Mouse (Mus musculus): Measurements from ENCODE around the gene Tbc1d9b. TPM values are rescaled to one million over a fixed set of nuclear protein-coding genes. Genes with fewer than 3 reads are reported as not detected.
A peak's percentile ranks its signal among the peaks of the same experiment; 100 is the strongest.

Tbc1d9b gene
- total RNA-seq (2012; rRNA removed) = 18.0 and 19.3 TPM in 2 replicates

DNA sequence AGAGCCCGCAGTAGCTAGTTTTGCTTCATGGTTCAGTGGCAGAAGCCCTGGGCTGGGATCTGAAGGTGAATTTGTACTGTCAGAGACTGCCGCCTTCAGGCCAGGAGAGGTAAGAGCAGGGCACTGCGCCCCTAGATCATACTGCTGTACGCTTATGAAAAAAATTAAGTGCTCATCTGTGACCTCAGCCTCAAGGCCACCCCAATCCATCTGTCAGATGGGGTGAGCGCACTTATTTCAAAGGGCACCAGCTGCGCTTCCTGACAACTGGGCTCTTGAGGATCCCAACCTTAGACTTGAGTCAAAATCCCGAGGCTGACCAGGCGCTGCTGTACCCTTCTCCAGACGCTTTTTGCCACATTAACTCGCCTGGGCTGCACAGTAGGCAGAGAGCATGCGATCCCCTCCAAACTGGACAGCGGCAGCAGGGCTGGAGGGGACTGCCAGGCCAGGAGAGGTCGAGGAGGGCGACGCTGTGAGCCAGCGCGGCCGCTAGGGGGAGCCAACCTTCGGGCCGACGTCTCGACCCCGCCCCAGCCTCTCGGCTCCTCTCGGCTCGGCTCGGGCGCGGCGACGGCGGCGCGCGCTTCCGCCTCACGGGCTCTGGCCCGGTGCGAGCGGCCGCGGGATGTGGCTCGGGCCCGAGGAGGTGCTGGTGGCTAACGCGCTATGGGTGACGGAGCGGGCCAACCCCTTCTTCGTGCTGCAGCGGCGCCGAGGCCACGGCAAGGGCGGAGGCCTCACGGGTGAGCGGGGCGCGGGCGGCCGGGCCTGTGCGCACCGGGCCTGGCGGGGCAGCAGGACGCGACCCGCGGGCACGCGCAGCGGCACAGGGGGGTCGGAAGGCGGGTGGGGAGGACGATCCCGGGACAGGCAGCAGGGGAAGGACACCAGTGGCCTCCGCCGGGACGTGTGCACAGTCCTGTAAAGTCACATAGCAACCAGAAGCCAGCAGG lies at the start of gene Tbc1d9b:
Gene Tbc1d9b (plus strand): TSS at position 586 of the 956 bp plus-strand sequence.
- in situ Hi-C loops (cut with MboI; ENCODE audit: low sequenced_read_pairs in 2 of 2, unreplicated experiment in 2 of 2) = loop anchor here in 1 of 2 experiments (5.0 kb wide), 1 partner anchor 144 kb away; no protein-coding TSS in a partner anchor
- peak within 1 kb of the TSS; percentile 90 for H3K9ac ChIP-seq (ENCODE audit: insufficient read depth, low read depth, low read length, poor library complexity, severe bottlenecking)
- H3K27ac ChIP-seq (ENCODE audit: insufficient read depth, low read depth, low read length, poor library complexity, severe bottlenecking) = no peak within 1 kb of the TSS

DNA sequence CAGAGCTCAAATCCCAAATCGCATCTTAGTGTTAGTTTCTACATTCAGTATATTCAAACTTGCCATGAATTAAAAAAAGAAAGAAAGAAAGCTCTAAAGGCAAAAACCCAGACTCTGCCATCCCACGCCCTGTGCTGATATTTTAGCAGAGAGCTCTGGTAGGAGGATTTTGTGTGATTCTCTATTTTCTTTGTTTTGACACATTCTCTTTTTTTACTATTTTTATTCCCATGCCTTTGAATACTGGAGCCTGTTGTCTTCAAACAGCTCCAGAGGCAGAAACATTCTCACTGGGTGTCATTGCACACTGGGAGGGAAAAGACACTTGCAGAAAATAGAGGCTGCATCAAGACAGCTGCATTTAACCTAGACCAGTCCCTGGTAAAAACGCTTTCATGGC lies 45.0 kb upstream of the Tbc1d9b start:
- Histone ChIP-seq H3K36me3 (ENCODE audit: control insufficient read depth, insufficient read depth, low read length, poor library complexity, severe bottlenecking) (0 out of 2 replicates have a peak, but pooled peaks cover 1% of the 10 kb centered on the region), H3K9me3 (ENCODE audit: control insufficient read depth, insufficient read depth, low read depth, low read length) (no peaks in the 10 kb centered on the region)
- TF ChIP-seq CHD2 (IDR thresholded peaks at IDR 0.05; ENCODE audit: low read depth, low read length) (no peak), ZNF384 (IDR thresholded peaks at IDR 0.05; ENCODE audit: low read depth, low read length) (no peak), ZC3H11A (IDR thresholded peaks at IDR 0.05; ENCODE audit: borderline replicate concordance, low read depth, low read length) (no peak), MAFK (IDR thresholded peaks at IDR 0.05; ENCODE audit: insufficient read depth, low read depth, low read length) (no peak), HCFC1 (IDR thresholded peaks at IDR 0.05; ENCODE audit: borderline replicate concordance, insufficient read depth, low read length) (no peak)

More for the DNA sequence above, at the start of gene Tbc1d9b:
- Histone ChIP-seq H3K36me3 (ENCODE audit: control insufficient read depth, insufficient read depth, low read length, poor library complexity, severe bottlenecking) (peaks cover 2% of the 10 kb centered on the region; the same call in 1 of the 2 replicates), H3K4me1 (ENCODE audit: control insufficient read depth in 2 of 2, insufficient read depth in 2 of 2, low read length in 2 of 2, poor library complexity in 1 of 2) (peaks cover 0 to 8% of the 10 kb centered on the region in 2 experiments; a peak in 1 of 4 replicates), H3K9me3 (ENCODE audit: control insufficient read depth, insufficient read depth, low read depth, low read length) (no peaks in the 10 kb centered on the region), H3K4me3 (ENCODE audit: insufficient read depth in 1 of 2, low read depth in 1 of 2, low read length in 2 of 2, poor library complexity in 1 of 2, severe bottlenecking in 1 of 2) (peak within 1 kb of the TSS; percentile 74 to 84)
- TF ChIP-seq HCFC1 (IDR thresholded peaks at IDR 0.05; ENCODE audit: borderline replicate concordance, insufficient read depth, low read length) (no peak), ZC3H11A (IDR thresholded peaks at IDR 0.05; ENCODE audit: borderline replicate concordance, low read depth, low read length) (no peak; the same call in 1 of the 2 replicates), MAFK (IDR thresholded peaks at IDR 0.05; ENCODE audit: insufficient read depth, low read depth, low read length) (no peak), CHD2 (IDR thresholded peaks at IDR 0.05; ENCODE audit: low read depth, low read length) (no peak), ZNF384 (IDR thresholded peaks at IDR 0.05; ENCODE audit: low read depth, low read length) (no peak)
- peak; percentile 66 for DNase-seq (ENCODE audit: low read depth, low spot score)

DNA sequence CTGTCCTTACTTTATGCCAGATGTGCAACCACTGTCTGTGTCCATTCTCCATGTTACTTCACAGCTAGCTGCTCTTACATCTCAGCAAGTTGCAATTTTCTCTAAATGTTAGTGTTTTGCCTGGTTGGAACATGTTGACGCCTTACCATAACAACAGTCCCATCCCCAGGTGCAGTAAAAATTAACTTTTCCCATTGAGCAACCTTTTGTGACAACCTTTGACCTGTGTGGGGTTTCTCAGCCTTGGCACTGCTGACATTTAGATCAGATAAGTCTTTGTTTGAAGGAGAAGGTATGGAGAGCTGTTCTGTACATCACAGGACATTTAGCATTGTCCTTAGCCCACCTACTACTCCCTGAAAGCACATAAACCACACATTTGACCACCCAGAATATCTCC lies 41.4 kb upstream of the Tbc1d9b start:
- TF ChIP-seq ZNF384 (IDR thresholded peaks at IDR 0.05; ENCODE audit: low read depth, low read length) = no peak
- peaks cover 1% of the 10 kb centered on the region; the same call in 1 of the 2 replicates for H3K36me3 ChIP-seq (ENCODE audit: control insufficient read depth, insufficient read depth, low read length, poor library complexity, severe bottlenecking)
- no peak overlapping the region for H3K27ac ChIP-seq (ENCODE audit: insufficient read depth, low read depth, low read length, poor library complexity, severe bottlenecking)

More for the DNA sequence above, 45.0 kb upstream of the Tbc1d9b start:
- Histone ChIP-seq H3K4me3 (ENCODE audit: insufficient read depth in 1 of 2, low read depth in 1 of 2, low read length in 2 of 2, poor library complexity in 1 of 2, severe bottlenecking in 1 of 2) (no peak overlapping the region), H3K4me1 (ENCODE audit: control insufficient read depth in 2 of 2, insufficient read depth in 2 of 2, low read length in 2 of 2, poor library complexity in 1 of 2) (peaks cover 0 to 5% of the 10 kb centered on the region in 2 experiments; a peak in 2 of 4 replicates), H3K27ac (ENCODE audit: insufficient read depth, low read depth, low read length, poor library complexity, severe bottlenecking) (no peak overlapping the region), H3K9ac (ENCODE audit: insufficient read depth, low read depth, low read length, poor library complexity, severe bottlenecking) (no peak overlapping the region)
- in situ Hi-C loops (cut with MboI; ENCODE audit: low sequenced_read_pairs in 2 of 2, unreplicated experiment in 2 of 2) = no loop called here
- no peak for DNase-seq (ENCODE audit: low read depth, low spot score)

DNA sequence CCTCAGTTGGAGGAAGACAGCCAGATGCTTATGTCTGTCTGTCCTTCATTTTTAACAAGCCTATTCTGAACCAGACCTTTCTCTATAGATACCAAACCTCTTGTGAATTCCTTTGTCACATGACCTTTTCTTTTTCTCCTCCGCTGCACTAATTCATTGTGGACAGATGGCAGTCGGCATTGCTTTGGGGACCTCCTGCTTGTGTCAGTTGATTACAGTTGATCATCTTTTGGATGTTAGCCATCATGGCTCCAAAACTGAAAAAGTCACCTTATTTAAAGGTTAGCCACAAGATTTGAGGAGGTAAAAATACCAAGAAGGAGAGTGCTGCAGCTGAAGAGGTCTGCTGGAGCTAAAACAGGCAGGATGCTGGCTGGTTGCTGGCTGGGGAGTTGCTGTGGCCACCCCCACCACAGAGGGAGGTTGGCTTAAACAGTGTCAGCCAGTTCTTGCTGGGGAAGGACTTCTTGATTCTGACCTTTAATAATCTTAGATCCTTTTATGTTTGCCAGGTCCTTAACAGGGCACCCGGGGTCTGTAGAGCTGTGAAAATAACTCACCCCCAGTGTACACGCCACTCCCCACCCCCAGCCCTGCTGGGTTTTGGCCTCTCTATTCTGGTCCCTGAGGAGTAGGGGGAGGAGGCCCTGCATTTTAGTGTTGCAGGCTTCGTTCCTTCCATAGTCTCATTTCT lies 40.1 kb upstream of the Tbc1d9b start:
- no peak overlapping the region for H3K27ac ChIP-seq (ENCODE audit: insufficient read depth, low read depth, low read length, poor library complexity, severe bottlenecking)
- no peak overlapping the region for H3K9ac ChIP-seq (ENCODE audit: insufficient read depth, low read depth, low read length, poor library complexity, severe bottlenecking)
- TF ChIP-seq HCFC1 (IDR thresholded peaks at IDR 0.05; ENCODE audit: borderline replicate concordance, insufficient read depth, low read length) = no peak
- no peak for DNase-seq (ENCODE audit: low read depth, low spot score)
- H3K4me3 ChIP-seq (ENCODE audit: insufficient read depth in 1 of 2, low read depth in 1 of 2, low read length in 2 of 2, poor library complexity in 1 of 2, severe bottlenecking in 1 of 2) = no peak overlapping the region
- no peaks in the 10 kb centered on the region for H3K9me3 ChIP-seq (ENCODE audit: control insufficient read depth, insufficient read depth, low read depth, low read length)
- peaks cover 0 to 5% of the 10 kb centered on the region in 2 experiments; a peak in 2 of 4 replicates for H3K4me1 ChIP-seq (ENCODE audit: control insufficient read depth in 2 of 2, insufficient read depth in 2 of 2, low read length in 2 of 2, poor library complexity in 1 of 2)
- H3K36me3 ChIP-seq (ENCODE audit: control insufficient read depth, insufficient read depth, low read length, poor library complexity, severe bottlenecking) = peaks cover 1% of the 10 kb centered on the region; the same call in 1 of the 2 replicates
- in situ Hi-C loops (cut with MboI; ENCODE audit: low sequenced_read_pairs in 2 of 2, unreplicated experiment in 2 of 2) = no loop called here

More for the DNA sequence above, 41.4 kb upstream of the Tbc1d9b start:
- H3K9me3 ChIP-seq (ENCODE audit: control insufficient read depth, insufficient read depth, low read depth, low read length) = no peaks in the 10 kb centered on the region
- in situ Hi-C loops (cut with MboI; ENCODE audit: low sequenced_read_pairs in 2 of 2, unreplicated experiment in 2 of 2) = no loop called here
- no peak for DNase-seq (ENCODE audit: low read depth, low spot score)
- no peak overlapping the region for H3K4me3 ChIP-seq (ENCODE audit: insufficient read depth in 1 of 2, low read depth in 1 of 2, low read length in 2 of 2, poor library complexity in 1 of 2, severe bottlenecking in 1 of 2)
- peaks cover 0 to 5% of the 10 kb centered on the region in 2 experiments; a peak in 2 of 4 replicates for H3K4me1 ChIP-seq (ENCODE audit: control insufficient read depth in 2 of 2, insufficient read depth in 2 of 2, low read length in 2 of 2, poor library complexity in 1 of 2)
- H3K9ac ChIP-seq (ENCODE audit: insufficient read depth, low read depth, low read length, poor library complexity, severe bottlenecking) = no peak overlapping the region

Measured in ES-E14 (cell line).